Mouse (Mus musculus): ENCODE results near the gene G6pc. TPM values are rescaled to one million over a fixed set of nuclear protein-coding genes. Genes with fewer than 3 reads are reported as not detected.

G6pc gene
- polyA plus RNA-seq, 1 experiment from 2014 or later: not detected

DNA sequence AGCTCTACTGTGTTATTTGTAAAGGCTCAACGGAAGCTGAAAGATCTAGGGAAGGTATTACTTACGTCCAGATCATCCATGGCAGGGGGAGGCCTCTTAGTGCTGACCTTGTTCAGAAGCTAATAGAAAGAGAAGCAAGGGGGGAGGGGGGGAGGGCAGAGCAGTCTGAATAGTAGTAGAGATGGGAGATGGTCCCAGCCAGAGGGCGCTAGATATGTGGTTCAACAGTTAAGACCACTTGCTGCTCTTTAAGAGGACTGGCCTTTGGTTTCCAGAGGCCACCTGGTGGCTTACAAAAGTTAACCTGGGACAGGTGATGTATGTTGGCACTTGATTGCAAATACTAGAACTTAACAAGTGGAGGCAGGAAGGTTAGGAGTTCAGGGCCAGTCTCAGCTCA is 52.2 kb downstream of the G6pc start:
- no peaks in the 10 kb centered on the region for H3K9me3 ChIP-seq
- 0 out of 2 replicates have a peak, but pooled peaks cover 1% of the 10 kb centered on the region for H3K36me3 ChIP-seq
- peaks cover 14% of the 10 kb centered on the region for H3K4me1 ChIP-seq
- no peak for ATAC-seq (ENCODE audit: low FRiP score, low read depth)
- H3K9ac ChIP-seq: no peak overlapping the region
- 23% methylated on average over 3 of the region's 3 CpGs for WGBS
- no peak overlapping the region for H3K27ac ChIP-seq
- no peak overlapping the region for H3K4me2 ChIP-seq (replicated peaks)
- no peaks in the 10 kb centered on the region for H3K27me3 ChIP-seq (replicated peaks)
- no peak overlapping the region for H3K4me3 ChIP-seq

DNA sequence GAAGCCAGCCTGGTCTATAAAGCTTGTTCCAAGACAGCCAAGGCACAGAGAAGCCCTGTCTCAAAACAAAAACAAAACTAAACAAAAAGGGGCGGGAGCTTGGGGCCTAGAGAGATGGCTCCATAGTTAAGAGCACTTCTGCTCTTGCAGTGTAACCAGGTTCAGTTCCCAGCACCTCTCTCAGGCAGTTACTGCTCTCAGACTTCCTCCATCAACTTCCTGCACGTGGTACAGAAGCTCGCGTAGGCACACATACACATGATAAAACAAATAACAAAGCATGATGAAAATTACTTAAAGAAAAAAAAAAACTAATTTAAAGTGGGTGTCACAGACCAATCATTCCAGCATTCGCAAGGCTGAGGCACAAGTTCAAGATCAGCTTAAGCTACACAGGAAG is 52.8 kb downstream of the G6pc start:
- no peaks in the 10 kb centered on the region for H3K36me3 ChIP-seq
- no peak overlapping the region for H3K27ac ChIP-seq
- no peaks in the 10 kb centered on the region for H3K9me3 ChIP-seq
- WGBS: 87% methylated on average over 5 of the region's 5 CpGs
- peaks cover 14% of the 10 kb centered on the region for H3K4me1 ChIP-seq
- H3K9ac ChIP-seq: no peak overlapping the region
- no peak overlapping the region for H3K4me3 ChIP-seq
- H3K27me3 ChIP-seq (replicated peaks): no peaks in the 10 kb centered on the region
- ATAC-seq (ENCODE audit: low FRiP score, low read depth): no peak
- H3K4me2 ChIP-seq (replicated peaks): no peak overlapping the region

DNA sequence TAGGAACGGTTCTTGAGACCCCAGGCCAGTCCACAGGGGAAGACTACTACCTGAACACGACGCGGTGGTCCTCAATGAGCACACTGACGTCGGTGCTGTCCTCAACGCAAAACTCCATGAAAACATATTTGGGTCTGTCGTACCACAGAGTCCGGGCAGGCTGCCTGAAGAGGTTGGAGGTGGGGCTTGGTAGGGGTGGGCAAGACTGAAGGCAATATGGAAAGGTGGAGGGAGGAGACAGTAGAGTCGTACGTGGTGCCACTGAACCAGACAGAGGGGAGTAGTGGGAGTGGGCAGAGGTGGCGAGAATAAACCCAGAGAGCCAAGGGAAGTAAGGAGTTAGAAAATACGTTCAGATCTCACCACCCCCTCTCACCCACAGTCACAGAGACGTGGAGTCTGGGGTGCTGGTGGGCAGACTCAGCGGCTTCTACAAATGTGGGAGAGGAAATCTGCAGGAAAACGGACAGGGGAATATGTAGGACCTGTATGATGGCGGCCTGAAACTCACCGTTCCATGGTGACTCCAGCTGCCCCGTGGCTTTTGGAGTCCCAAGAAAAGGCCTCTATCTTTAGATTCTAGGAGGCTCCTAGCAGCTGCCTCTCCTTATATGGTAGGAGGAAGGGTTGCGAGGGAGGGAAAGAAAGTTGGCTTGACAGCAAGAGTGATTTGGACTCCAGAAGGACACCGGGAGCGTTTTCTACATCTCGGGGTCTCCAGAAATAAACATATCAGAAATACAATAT is 56.9 kb downstream of the G6pc start, which contains the start of gene Gm27029:
TSS of gene Gm27029 (minus strand) at position 692 of the 747 bp plus-strand sequence.
- H3K27me3 ChIP-seq (replicated peaks): no peaks in the 10 kb centered on the region
- 6% methylated on average over 23 of the region's 23 CpGs for WGBS
- peak; percentile 67 for ATAC-seq (ENCODE audit: low FRiP score, low read depth)

DNA sequence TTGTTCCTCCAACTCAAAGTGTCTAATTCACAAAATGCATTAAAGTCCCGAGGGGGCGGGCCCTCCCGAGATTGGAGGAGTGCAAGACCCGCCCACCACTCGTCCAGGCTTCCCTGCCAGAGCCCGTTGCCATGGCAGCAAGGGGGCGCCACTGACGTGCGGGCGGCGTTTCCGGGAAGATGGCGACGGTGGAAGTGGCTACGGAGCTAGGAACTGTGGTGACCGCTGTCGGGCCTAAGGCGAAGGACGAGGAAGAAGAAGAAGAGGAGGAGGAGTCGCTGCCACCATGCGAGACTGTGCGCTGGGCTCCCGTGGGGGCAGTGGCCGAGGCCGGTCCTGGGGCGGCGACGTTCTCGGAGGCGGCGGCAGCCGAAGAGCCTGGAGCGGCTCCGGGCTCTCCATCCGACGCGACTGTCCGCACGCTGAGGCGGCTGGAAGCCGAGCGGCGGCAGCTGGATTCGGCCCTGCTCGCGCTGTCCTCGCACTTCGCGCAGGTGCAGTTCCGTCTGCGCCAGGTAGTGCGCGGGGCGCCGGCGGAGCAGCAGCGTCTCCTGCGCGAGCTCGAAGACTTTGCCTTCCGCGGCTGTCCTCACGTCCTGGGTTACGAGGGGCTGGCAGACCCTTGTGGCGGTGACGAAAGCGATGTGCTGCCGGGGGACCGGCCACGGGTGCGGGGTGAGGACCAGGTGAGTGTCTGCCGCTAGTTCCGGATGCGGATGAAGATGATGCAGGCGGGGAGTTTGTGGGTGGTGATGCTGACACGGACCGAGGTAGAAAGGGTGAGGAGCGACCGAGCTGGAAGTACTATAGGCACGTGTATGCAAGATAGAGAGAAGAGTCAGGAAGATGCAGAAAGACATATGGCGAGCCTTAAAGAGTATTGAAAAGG is 57.8 kb downstream of the G6pc start, which contains the start of the genes Rundc1 and Ptges3l:
TSS of gene Rundc1 (plus strand) at position 161 of the 889 bp plus-strand sequence.
TSS of gene Ptges3l (minus strand) at position 409 of the 889 bp plus-strand sequence.
- ATAC-seq (ENCODE audit: low FRiP score, low read depth): peak; percentile 95
- peak within 1 kb of the TSS; percentile 57 for H3K27ac ChIP-seq
- H3K4me2 ChIP-seq (replicated peaks): peak within 1 kb of the TSS; percentile 95
- no peaks in the 10 kb centered on the region for H3K9me3 ChIP-seq
- peaks cover 26% of the 10 kb centered on the region for H3K4me1 ChIP-seq
- H3K9ac ChIP-seq: peak within 1 kb of the TSS; percentile 85
- under 1% methylated on average over 81 of the region's 81 CpGs for WGBS
- H3K36me3 ChIP-seq: peaks cover 12% of the 10 kb centered on the region
- H3K27me3 ChIP-seq (replicated peaks): no peaks in the 10 kb centered on the region
- H3K4me3 ChIP-seq: peak within 1 kb of the TSS; percentile 98

More for the DNA sequence above, 56.9 kb downstream of the G6pc start, which contains the start of gene Gm27029:
- Histone ChIP-seq H3K9me3 (no peaks in the 10 kb centered on the region), H3K4me3 (peak within 1 kb of the TSS; percentile 98), H3K4me2 (replicated peaks) (peak within 1 kb of the TSS; percentile 95), H3K9ac (peak within 1 kb of the TSS; percentile 85), H3K27ac (peak within 1 kb of the TSS; percentile 57), H3K4me1 (peaks cover 26% of the 10 kb centered on the region), H3K36me3 (peaks cover 4% of the 10 kb centered on the region; the same call in 1 of the 2 replicates)

DNA sequence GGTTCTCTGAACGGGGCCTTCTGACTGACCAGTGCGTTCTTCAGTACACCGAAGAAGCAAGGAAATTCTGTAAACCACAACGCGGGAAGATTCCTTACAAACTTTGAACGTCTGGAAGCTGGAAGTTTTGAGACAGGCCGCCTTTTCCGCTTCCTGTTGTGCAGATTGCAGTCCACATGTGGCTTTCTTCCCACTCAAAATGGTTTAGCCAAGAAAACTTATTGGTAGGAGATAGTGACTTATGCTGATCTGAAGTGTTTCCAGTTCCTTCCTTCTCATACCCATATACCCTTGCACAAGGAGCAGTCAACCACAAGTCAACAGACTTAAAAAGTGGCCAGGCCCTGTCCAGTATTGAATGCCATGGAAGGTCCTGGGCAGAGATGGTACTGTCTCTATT is 58.8 kb downstream of the G6pc start:
- Histone ChIP-seq H3K27ac (no peak overlapping the region), H3K9me3 (no peaks in the 10 kb centered on the region), H3K9ac (peak overlapping the region; percentile 85; the same call in 1 of the 2 replicates), H3K4me1 (peaks cover 26% of the 10 kb centered on the region), H3K4me3 (peak overlapping the region; percentile 98; the same call in 1 of the 2 replicates), H3K27me3 (replicated peaks) (no peaks in the 10 kb centered on the region), H3K36me3 (peaks cover 22% of the 10 kb centered on the region), H3K4me2 (replicated peaks) (peak overlapping the region; percentile 95)
- ATAC-seq (ENCODE audit: low FRiP score, low read depth): no peak
- whole genome bisulfite sequencing: 70% methylated on average over 8 of the region's 8 CpGs

Small RNAs within 50 kb of the gene (microRNA-seq; reads per million reads assigned to microRNA genes)
- gene Gm25593 (not detected), gene Mir6929 (not detected)

Other genes with a start within 250 kb of the G6pc start
- gene Retreg3, start 247.7 kb upstream of the G6pc start, polyA plus RNA-seq (2016; fragmentation: Nextera tagmentation; extraction: Ambion mirVana): 22.2 and 27.8 TPM in 2 replicates
- 87.5 and 93.5 TPM in 2 replicates for gene Tubg1, start 247.6 kb upstream of the G6pc start, polyA plus RNA-seq (2016; fragmentation: Nextera tagmentation; extraction: Ambion mirVana)
- gene Tubg2, start 211.7 kb upstream of the G6pc start, polyA plus RNA-seq (2016; fragmentation: Nextera tagmentation; extraction: Ambion mirVana): 13.4 and 15.1 TPM in 2 replicates
- 1.7 and 2.2 TPM in 2 replicates for gene Cntnap1, start 197.0 kb upstream of the G6pc start, polyA plus RNA-seq (2016; fragmentation: Nextera tagmentation; extraction: Ambion mirVana)
- gene Plekhh3, start 196.2 kb upstream of the G6pc start, polyA plus RNA-seq (2016; fragmentation: Nextera tagmentation; extraction: Ambion mirVana): 16.1 and 17.1 TPM in 2 replicates
- 0.29 and 0.37 TPM in 2 replicates for gene Ccr10, start 192.1 kb upstream of the G6pc start, polyA plus RNA-seq (2016; fragmentation: Nextera tagmentation; extraction: Ambion mirVana)
- gene Ezh1, start 141.1 kb upstream of the G6pc start, polyA plus RNA-seq (2016; fragmentation: Nextera tagmentation; extraction: Ambion mirVana): 14.1 and 14.3 TPM in 2 replicates
- 73.4 and 79.4 TPM in 2 replicates for gene Ramp2, start 121.5 kb upstream of the G6pc start, polyA plus RNA-seq (2016; fragmentation: Nextera tagmentation; extraction: Ambion mirVana)
- gene Vps25, start 113.9 kb upstream of the G6pc start, polyA plus RNA-seq (2016; fragmentation: Nextera tagmentation; extraction: Ambion mirVana): 101 and 103 TPM in 2 replicates
- gene Wnk4, start 107.0 kb upstream of the G6pc start, polyA plus RNA-seq (2016; fragmentation: Nextera tagmentation; extraction: Ambion mirVana): 6.2 and 7.5 TPM in 2 replicates
- gene Cntd1, start 88.5 kb upstream of the G6pc start, polyA plus RNA-seq (2016; fragmentation: Nextera tagmentation; extraction: Ambion mirVana): 1.1 and 1.3 TPM in 2 replicates
- gene Coa3, start 88.4 kb upstream of the G6pc start, polyA plus RNA-seq (2016; fragmentation: Nextera tagmentation; extraction: Ambion mirVana): 201 and 213 TPM in 2 replicates
- 168 and 174 TPM in 2 replicates for gene Becn1, start 65.3 kb upstream of the G6pc start, polyA plus RNA-seq (2016; fragmentation: Nextera tagmentation; extraction: Ambion mirVana)
- gene Psme3, start 51.3 kb upstream of the G6pc start, polyA plus RNA-seq (2016; fragmentation: Nextera tagmentation; extraction: Ambion mirVana): 155 and 168 TPM in 2 replicates
- gene Aoc2, start 42.5 kb upstream of the G6pc start, polyA plus RNA-seq (2016; fragmentation: Nextera tagmentation; extraction: Ambion mirVana): 2.5 and 3.0 TPM in 2 replicates
- gene Aoc3, start 37.0 kb upstream of the G6pc start, polyA plus RNA-seq (2016; fragmentation: Nextera tagmentation; extraction: Ambion mirVana): not detected in 2 replicates
- 85.3 and 86.4 TPM in 2 replicates for gene Aarsd1, start 50.1 kb downstream of the G6pc start, polyA plus RNA-seq (2016; fragmentation: Nextera tagmentation; extraction: Ambion mirVana)
- 6.7 and 10.0 TPM in 2 replicates for gene Gm27029, start 57.2 kb downstream of the G6pc start, polyA plus RNA-seq (2016; fragmentation: Nextera tagmentation; extraction: Ambion mirVana)
- gene Rundc1, start 57.5 kb downstream of the G6pc start, polyA plus RNA-seq (2016; fragmentation: Nextera tagmentation; extraction: Ambion mirVana): 28.2 and 29.0 TPM in 2 replicates
- 3.2 and 4.4 TPM in 2 replicates for gene Ptges3l, start 57.8 kb downstream of the G6pc start, polyA plus RNA-seq (2016; fragmentation: Nextera tagmentation; extraction: Ambion mirVana)
- gene Rpl27, start 74.7 kb downstream of the G6pc start, polyA plus RNA-seq (2016; fragmentation: Nextera tagmentation; extraction: Ambion mirVana): 327 and 346 TPM in 2 replicates
- 3.4 and 4.3 TPM in 2 replicates for gene Ifi35, start 80.8 kb downstream of the G6pc start, polyA plus RNA-seq (2016; fragmentation: Nextera tagmentation; extraction: Ambion mirVana)
- 84.0 and 99.7 TPM in 2 replicates for gene Rnd2, start 97.4 kb downstream of the G6pc start, polyA plus RNA-seq (2016; fragmentation: Nextera tagmentation; extraction: Ambion mirVana)
- gene Vat1, start 98.7 kb downstream of the G6pc start, polyA plus RNA-seq (2016; fragmentation: Nextera tagmentation; extraction: Ambion mirVana): 71.6 and 75.1 TPM in 2 replicates
- 10.0 TPM in 2 replicates for gene Brca1, start 184.4 kb downstream of the G6pc start, polyA plus RNA-seq (2016; fragmentation: Nextera tagmentation; extraction: Ambion mirVana)
- 116 and 123 TPM in 2 replicates for gene Nbr1, start 184.6 kb downstream of the G6pc start, polyA plus RNA-seq (2016; fragmentation: Nextera tagmentation; extraction: Ambion mirVana)
- 2.8 TPM in 2 replicates for gene Tmem106a, start 214.7 kb downstream of the G6pc start, polyA plus RNA-seq (2016; fragmentation: Nextera tagmentation; extraction: Ambion mirVana)
- gene Gm11634, start 231.7 kb downstream of the G6pc start, polyA plus RNA-seq (2016; fragmentation: Nextera tagmentation; extraction: Ambion mirVana): not detected in 2 replicates